Mouse (Mus musculus) hindbrain, embryonic 10.5 days (tissue): ENCODE data around the gene Olfr649. TPM values are rescaled to one million over a fixed set of nuclear protein-coding genes. Genes with fewer than 3 reads are reported as not detected.

ENCODE experiments used
- DNase-seq: peaks from one replicate; pipeline ENCODE4 v3.0.0-alpha.2; 2017; ENCODE audit warnings: low spot score
- H3K27ac ChIP-seq: fragments of 300-500 bp; sonication (generic); 2 replicates; pipeline ENCODE4 v1.5.1; 2016; ENCODE audit warnings: mild to moderate bottlenecking, moderate library complexity
- H3K27me3 ChIP-seq: fragments of 300-500 bp; sonication (generic); 2 replicates; pipeline ENCODE4 v1.6.1; 2016; ENCODE audit warnings: mild to moderate bottlenecking; ENCODE audit not compliant: poor library complexity, insufficient read depth, severe bottlenecking
- H3K36me3 ChIP-seq: fragments of 300-500 bp; sonication (generic); 2 replicates; pipeline ENCODE4 v1.6.1; 2016; ENCODE audit warnings: mild to moderate bottlenecking, moderate library complexity
- H3K4me1 ChIP-seq: fragments of 300-500 bp; sonication (generic); replicated peaks from 2 replicates; pipeline ENCODE4 v1.6.1; 2016; ENCODE audit warnings: mild to moderate bottlenecking
- H3K4me3 ChIP-seq: fragments of 300-500 bp; sonication (generic); 2 replicates; pipeline ENCODE4 v1.5.1; 2016; ENCODE audit warnings: mild to moderate bottlenecking, moderate library complexity
- H3K9me3 ChIP-seq: fragments of 300-500 bp; sonication (generic); 2 replicates; pipeline ENCODE4 v1.6.1; 2016; ENCODE audit warnings: mild to moderate bottlenecking, moderate library complexity
- WGBS: fragments of 180-500 bp; shearing (Covaris S2); methylation state at CpG from one replicate; pipeline ENCODE4 v1.1.7; 2016; 5-methylcytosine and 5-hydroxymethylcytosine counted together
- polyA plus RNA-seq: library from polyadenylated mRNA; unstranded; fragments of >200 nt; fragmentation: Nextera tagmentation; extraction: Ambion mirVana; gene quantifications from 2 replicates; pipeline ENCODE4 v1.2.1, GENCODE M21; 2016

The Olfr649 gene
- polyA plus RNA-seq: not detected in 2 replicates

DNA sequence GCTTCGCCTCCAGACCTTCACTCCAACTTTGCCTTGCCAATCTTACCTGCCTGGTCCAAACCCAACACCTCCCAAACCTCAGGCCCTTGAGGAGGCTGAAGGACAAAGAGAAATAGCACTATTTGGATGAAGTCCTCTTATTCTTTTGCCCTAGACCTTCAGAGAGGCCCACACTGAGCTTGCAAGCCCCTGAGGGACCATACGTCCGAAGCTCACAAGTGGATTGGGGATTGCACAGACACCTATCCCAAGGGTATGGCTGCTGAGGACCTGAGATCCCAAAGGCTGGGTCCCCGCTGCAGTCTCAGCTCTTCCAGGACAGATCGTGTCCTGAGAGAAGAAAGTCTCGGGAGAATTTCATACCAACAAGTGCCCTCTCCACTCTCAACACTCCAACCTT lies at the start of gene Olfr649:
TSS of gene Olfr649 (minus strand) at position 101 of the 400 bp plus-strand sequence.
- WGBS: 87% methylated on average over 6 of the region's 6 CpGs
- no peaks in the 10 kb centered on the region for H3K4me1 ChIP-seq
- no peaks in the 10 kb centered on the region for H3K9me3 ChIP-seq
- no peaks in the 10 kb centered on the region for H3K36me3 ChIP-seq
- no peak for DNase-seq
- no peaks in the 10 kb centered on the region for H3K27me3 ChIP-seq
- no peak within 1 kb of the TSS for H3K27ac ChIP-seq
- H3K4me3 ChIP-seq: no peak within 1 kb of the TSS

DNA sequence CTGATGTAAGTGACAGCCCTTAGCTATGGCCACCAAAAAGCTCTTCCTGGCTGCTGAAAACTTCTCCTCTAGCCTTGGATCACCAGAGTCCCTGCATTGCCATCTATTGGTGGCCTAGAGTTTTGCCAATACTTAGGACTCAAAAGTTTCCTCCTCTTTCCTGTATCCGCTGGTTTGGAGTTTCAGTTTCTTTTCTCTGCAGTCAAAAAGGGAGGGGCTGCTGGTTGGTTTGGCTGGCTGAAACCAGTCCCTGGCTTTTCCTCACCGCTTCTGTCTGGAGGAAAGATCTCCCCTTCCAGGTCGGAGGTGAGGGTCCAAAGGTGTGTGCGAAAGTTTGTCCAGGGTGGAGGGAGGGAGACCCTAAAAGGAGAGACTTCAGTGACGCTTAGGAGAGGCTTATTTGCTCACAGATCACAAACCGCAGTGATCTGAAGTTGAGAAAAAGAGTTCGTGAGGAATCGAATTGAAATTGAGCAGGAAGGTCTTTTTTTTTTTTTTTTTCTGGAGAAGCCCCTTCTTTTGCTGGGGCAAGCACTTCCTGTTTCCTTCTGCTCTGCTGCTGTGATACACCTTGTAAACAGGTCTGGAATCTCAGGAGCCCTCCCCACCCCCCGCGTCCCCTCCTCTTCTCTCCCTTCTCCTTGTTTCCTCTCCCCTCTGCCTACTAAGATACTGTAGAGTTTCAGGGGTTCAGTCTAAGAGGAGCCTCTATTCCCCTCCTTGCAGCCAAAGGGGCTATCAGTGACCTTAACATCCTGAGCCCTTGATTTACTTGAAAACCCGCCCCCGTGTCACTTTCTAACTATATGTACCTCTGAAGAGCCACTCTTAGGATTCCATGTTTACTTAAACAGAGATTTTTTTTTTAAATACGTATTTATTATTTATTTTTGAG lies 48.7 kb upstream of the Olfr649 start, which contains the start of gene Trim34a:
TSS of gene Trim34a (plus strand) at position 171 of the 895 bp plus-strand sequence.
- Histone ChIP-seq H3K9me3 (no peaks in the 10 kb centered on the region), H3K27me3 (no peaks in the 10 kb centered on the region), H3K4me1 (peaks cover 7% of the 10 kb centered on the region; the same call in 1 of the 2 replicates), H3K4me3 (peak within 1 kb of the TSS; percentile 49), H3K36me3 (no peaks in the 10 kb centered on the region), H3K27ac (peak within 1 kb of the TSS; percentile 80)
- WGBS: 9% methylated on average over 13 of the region's 13 CpGs
- DNase-seq: peak; percentile 36

DNA sequence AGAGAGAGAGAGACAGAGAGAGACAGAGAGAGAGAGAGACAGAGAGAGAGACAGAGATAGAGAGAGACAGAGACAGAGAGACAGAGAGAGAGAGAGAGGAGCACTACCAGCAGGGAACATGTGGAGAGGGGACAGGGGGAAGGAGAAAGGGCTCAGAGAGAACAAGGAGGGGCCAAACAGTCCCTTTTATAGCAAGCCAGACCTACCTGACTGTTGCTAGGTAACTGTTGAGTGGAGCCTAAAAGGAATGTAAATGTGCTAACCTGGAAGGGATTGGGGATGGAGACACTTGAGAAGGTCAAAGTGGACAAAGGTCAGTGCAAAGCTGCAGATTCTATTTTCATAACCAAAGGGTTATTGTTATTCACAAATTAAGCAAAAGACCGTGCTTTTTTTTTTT lies 47.8 kb upstream of the Olfr649 start:
- H3K9me3 ChIP-seq: no peaks in the 10 kb centered on the region
- H3K4me1 ChIP-seq: peaks cover 7% of the 10 kb centered on the region; the same call in 1 of the 2 replicates
- DNase-seq: no peak
- 68% methylated on average over 1 of the region's 1 CpGs for WGBS
- no peak overlapping the region for H3K27ac ChIP-seq
- no peaks in the 10 kb centered on the region for H3K36me3 ChIP-seq
- H3K4me3 ChIP-seq: no peak overlapping the region
- H3K27me3 ChIP-seq: no peaks in the 10 kb centered on the region

DNA sequence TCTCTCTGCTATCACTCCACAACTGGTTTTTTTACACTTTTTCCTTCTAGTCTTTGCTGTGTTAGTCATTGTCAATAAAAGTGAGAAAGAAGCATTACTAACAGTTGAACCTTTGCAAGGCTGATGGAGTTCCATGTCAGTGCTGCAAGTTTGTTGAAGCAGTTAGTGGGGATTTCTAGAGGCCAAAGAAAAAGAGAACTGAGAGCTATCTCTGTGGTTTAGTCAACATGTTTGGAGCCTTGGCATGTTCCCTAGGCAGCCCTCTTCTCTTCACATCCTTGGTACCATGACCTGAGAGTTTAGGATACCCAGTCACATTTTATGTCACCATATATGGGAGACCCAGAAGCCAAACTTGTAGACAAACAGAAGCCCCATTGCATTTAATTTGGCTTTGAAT lies 45.1 kb upstream of the Olfr649 start:
- H3K4me1 ChIP-seq: peaks cover 7% of the 10 kb centered on the region; the same call in 1 of the 2 replicates
- no peaks in the 10 kb centered on the region for H3K27me3 ChIP-seq
- H3K27ac ChIP-seq: no peak overlapping the region
- no peak for DNase-seq
- H3K9me3 ChIP-seq: no peaks in the 10 kb centered on the region
- no peak overlapping the region for H3K4me3 ChIP-seq
- H3K36me3 ChIP-seq: no peaks in the 10 kb centered on the region

DNA sequence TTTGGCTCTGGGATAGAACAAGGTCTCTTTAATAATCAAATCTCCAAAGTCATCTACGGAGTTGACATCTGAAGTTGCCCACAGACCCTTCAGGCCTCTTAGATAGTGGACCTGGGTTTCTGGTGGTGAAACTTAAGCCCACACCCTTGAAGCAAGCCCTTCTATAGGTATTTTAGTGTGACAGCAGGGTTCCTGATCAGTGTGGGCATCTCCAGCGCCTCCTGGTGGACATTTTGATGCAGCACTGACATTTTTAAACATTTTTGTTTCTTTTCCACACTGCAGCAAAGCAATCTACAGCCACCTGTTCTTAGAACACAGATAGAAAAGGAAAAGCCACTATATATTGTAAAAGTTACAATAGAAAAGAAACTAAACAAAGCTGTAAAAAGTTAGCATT lies 35.4 kb upstream of the Olfr649 start:
- Histone ChIP-seq H3K4me1 (no peaks in the 10 kb centered on the region), H3K27ac (no peak overlapping the region), H3K4me3 (no peak overlapping the region), H3K9me3 (no peaks in the 10 kb centered on the region), H3K27me3 (no peaks in the 10 kb centered on the region), H3K36me3 (no peaks in the 10 kb centered on the region)
- whole genome bisulfite sequencing: 32% methylated on average over 2 of the region's 2 CpGs
- DNase-seq: peak; percentile 19

DNA sequence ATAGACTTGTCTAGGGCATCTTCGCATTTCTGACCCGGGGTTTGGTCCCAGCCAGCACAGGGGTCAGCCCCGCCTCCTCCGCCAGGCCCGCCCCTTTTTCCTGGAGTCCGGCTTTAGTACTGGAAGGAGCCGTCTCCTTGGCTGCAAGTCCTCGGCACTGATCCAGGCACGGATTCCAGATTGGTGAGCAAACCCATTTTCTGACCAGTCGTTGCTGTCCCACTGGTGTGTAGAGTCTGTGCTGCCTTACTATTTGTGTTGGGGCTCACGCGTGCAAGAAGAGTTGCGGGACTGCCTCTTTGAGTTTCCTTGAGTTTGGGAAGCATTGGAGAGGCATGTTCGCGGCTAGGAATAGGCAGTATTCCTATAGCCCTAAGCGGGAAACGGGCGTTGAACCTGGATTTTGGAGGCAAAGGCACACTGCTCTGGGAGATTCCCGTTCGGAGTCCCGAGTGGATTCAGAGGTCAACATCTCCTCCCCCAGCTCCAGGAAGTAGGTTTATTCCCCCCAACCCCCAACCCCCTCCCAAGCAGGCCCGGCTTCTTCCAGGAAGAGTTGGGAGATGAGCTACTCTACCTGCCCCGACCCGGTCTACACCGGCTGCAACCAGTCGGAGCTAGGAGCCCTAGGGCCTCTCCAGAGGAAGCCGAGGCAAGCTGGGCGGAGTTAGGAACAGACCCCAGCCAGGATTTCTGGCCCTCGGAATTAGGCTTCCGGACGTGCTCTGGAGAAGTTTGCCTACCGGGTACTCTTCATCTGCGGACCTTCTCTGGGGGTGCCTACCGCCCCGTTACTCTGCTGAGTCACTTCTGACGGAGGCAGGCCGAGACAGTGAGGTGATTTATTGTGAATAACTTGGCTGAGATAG lies 23.1 kb upstream of the Olfr649 start, which contains the start of gene Trim6:
TSS of gene Trim6 (plus strand) at position 93 of the 869 bp plus-strand sequence.
- Histone ChIP-seq H3K27ac (peak within 1 kb of the TSS; percentile 77), H3K4me1 (peaks cover 12% of the 10 kb centered on the region; the same call in 1 of the 2 replicates), H3K36me3 (no peaks in the 10 kb centered on the region), H3K9me3 (no peaks in the 10 kb centered on the region), H3K4me3 (peak within 1 kb of the TSS; percentile 58), H3K27me3 (no peaks in the 10 kb centered on the region)
- DNase-seq: peak; percentile 71
- 2% methylated on average over 37 of the region's 37 CpGs for WGBS

DNA sequence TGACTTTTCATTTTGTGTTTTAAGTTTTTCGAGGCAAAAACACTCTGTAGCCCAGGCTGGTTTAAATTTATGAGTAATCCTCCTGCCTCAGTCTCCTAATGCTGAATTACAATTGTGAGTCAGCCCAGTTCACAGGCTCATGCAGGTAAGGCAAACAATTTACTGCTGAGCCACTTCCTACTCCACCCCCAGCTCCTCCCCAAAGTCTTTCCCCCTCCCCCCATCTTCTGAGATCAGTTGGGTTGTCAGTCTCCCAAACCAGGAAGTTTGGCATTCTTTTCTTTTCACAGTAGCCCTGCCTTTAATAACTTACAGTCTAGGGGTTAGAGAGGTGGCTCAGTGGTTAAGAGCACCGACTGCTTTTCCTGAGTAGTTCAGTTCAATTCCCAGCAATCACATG lies 22.1 kb upstream of the Olfr649 start:
- no peaks in the 10 kb centered on the region for H3K36me3 ChIP-seq
- no peak for DNase-seq
- no peaks in the 10 kb centered on the region for H3K9me3 ChIP-seq
- no peaks in the 10 kb centered on the region for H3K27me3 ChIP-seq
- H3K4me1 ChIP-seq: peaks cover 12% of the 10 kb centered on the region; the same call in 1 of the 2 replicates
- 82% methylated on average over 2 of the region's 2 CpGs for WGBS
- no peak overlapping the region for H3K4me3 ChIP-seq
- no peak overlapping the region for H3K27ac ChIP-seq

DNA sequence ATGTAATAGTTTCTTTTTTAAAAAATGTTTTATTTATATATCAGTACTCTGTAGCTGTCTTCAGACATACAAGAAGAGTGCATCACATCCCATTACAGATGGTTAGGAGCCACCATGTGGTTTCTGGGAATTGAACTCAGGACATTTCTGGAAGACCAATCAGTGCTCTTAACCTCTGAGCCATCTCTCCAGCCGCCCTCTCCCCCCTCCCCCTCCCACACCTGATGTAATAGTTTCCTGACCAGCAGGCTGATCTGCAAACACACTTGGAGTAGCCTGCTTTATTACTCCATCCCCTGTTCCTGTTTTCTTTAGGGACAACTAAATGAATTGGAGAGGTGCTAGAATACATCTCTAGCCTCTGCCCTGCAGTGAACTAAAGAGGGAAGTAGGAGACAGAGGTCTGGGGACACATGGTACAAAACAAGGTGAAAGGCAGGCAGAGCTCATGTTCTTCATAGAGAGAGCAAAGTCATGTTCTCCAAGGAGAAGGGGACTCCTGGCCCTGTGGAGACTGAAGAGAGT lies 20.3 kb upstream of the Olfr649 start:
- no peak overlapping the region for H3K4me3 ChIP-seq
- no peaks in the 10 kb centered on the region for H3K36me3 ChIP-seq
- DNase-seq: no peak
- H3K4me1 ChIP-seq: peaks cover 12% of the 10 kb centered on the region; the same call in 1 of the 2 replicates
- 68% methylated on average over 1 of the region's 1 CpGs for WGBS
- H3K9me3 ChIP-seq: no peaks in the 10 kb centered on the region
- H3K27ac ChIP-seq: no peak overlapping the region
- no peaks in the 10 kb centered on the region for H3K27me3 ChIP-seq

DNA sequence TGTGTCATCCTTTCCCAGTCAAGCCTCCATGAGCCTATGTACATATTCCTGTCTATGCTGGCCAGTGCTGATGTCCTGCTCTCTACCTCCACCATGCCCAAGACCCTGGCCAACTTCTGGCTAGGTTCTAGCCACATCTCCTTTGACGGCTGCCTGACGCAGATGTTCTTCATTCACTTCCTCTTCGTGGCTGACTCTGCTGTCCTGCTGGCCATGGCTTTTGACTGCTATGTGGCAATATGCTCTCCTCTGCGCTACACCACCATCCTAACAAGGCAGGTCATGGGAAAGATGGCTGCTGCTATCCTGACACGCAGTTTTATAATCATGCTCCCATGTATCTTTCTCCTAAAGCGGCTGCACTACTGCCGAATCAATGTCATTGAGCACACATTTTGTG lies 10.4 kb upstream of the Olfr649 start:
- Histone ChIP-seq H3K9me3 (no peaks in the 10 kb centered on the region), H3K27ac (no peak overlapping the region), H3K4me3 (no peak overlapping the region), H3K4me1 (no peaks in the 10 kb centered on the region), H3K36me3 (no peaks in the 10 kb centered on the region), H3K27me3 (no peaks in the 10 kb centered on the region)
- 95% methylated on average over 7 of the region's 7 CpGs for WGBS
- DNase-seq: no peak

DNA sequence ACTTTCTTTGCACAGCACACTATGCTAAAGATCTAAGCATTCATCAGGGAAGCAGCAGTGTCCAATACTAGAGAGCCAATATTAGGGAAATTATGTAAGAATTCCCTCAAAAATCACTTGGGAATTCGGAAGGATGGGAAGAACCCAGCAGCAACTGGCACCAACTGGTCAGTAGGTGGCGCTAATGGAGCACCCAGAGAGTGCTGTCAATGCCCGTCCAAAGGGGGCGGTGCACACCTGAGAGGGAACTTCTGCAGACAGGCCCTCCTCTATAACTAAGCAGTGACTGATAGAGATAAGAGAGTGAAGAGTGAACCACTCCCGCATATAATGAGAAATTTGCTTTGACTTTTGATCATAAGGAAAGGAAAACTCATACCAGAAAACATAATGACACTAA lies 4.0 kb upstream of the Olfr649 start:
- Histone ChIP-seq H3K27me3 (no peaks in the 10 kb centered on the region), H3K36me3 (no peaks in the 10 kb centered on the region), H3K9me3 (no peaks in the 10 kb centered on the region), H3K27ac (no peak overlapping the region), H3K4me1 (no peaks in the 10 kb centered on the region), H3K4me3 (no peak overlapping the region)
- DNase-seq: peak; percentile 57
- 5% methylated on average over 5 of the region's 5 CpGs for WGBS

DNA sequence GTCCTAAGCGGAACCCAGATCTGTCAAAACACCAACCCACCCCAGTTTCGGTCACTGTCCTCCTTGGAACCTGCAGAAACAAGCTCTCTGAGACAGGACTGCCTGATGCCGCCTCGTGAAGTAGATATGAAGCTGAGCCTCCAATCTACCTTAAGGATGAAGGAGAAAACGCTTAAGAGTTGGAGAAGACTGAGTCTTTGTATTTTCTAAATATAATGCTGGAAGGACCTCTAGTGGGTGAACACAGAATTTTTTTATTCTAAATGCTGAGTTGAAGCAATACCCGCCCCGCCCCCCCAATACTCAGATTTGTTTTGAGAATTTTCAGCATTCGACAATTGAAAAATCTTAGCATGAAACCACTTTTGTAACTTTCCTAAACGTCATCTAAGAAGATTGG lies 4.5 kb downstream of the Olfr649 start:
- Histone ChIP-seq H3K4me1 (no peaks in the 10 kb centered on the region), H3K27me3 (no peaks in the 10 kb centered on the region), H3K4me3 (no peak overlapping the region), H3K36me3 (no peaks in the 10 kb centered on the region), H3K9me3 (no peaks in the 10 kb centered on the region), H3K27ac (no peak overlapping the region)
- 59% methylated on average over 9 of the region's 9 CpGs for WGBS
- DNase-seq: no peak

DNA sequence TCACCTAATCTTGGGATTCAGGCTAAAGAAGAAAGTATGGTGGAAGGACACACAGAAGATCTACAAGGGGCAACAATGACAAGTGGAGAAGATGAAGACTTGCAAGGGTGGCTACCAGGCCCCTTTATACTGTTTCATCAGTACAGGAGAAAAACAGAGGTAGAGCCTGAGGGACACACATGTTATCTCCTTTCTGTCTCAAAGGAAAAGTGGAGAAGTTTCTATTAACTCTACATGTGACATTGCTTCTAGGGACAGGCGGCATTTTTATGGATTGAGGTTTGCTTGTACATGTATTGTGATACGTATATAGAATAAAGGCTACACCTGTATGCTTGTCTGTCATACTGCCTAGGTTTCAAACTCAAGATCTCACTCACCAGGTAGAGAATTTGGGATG lies 12.5 kb downstream of the Olfr649 start, which contains the start of gene Olfr648:
TSS of gene Olfr648 (minus strand) at position 101 of the 400 bp plus-strand sequence.
- no peak for DNase-seq
- H3K9me3 ChIP-seq: no peaks in the 10 kb centered on the region
- 97% methylated on average over 2 of the region's 2 CpGs for WGBS

More for the DNA sequence above, 12.5 kb downstream of the Olfr649 start, which contains the start of gene Olfr648:
- no peaks in the 10 kb centered on the region for H3K4me1 ChIP-seq
- H3K27me3 ChIP-seq: no peaks in the 10 kb centered on the region
- H3K36me3 ChIP-seq: no peaks in the 10 kb centered on the region
- H3K27ac ChIP-seq: no peak within 1 kb of the TSS
- no peak within 1 kb of the TSS for H3K4me3 ChIP-seq
